Mouse (Mus musculus): ENCODE results near the gene Kctd21.

DNA sequence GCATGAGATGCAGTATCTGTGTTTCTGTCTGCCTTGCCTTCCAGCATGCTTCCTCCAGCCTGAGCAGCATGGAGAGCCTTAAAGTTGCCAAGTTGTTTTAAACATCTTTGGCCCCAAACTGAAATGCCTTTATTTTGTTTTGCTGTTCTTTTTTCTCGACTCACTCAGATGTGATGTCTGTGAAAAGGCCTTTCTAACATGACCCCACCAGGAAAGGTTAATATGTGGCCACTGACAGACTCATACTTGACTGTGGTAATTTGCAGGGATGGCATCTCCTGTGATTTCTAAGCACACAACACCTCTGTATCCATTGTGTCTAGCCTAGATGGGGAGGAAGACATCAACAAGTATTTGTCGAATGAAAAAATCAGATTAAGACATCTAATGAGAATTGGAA is 35.1 kb upstream of the Kctd21 start:
- no peak for TF ChIP-seq CHD1 (IDR thresholded peaks at IDR 0.05; ENCODE audit: low read depth, low read length)
- no peak for TF ChIP-seq SMC3 (IDR thresholded peaks at IDR 0.05; ENCODE audit: low read depth, low read length)
- TF ChIP-seq CTCF (conservative IDR thresholded peaks at IDR 0.05 in 1 of 2, IDR thresholded peaks at IDR 0.05 in 1 of 2; ENCODE audit: low read depth in 2 of 2, low read length in 2 of 2) = no peak
